Comparison of ENCODE assay signal across 15 mouse cellular contexts in the genomic region with DNA sequence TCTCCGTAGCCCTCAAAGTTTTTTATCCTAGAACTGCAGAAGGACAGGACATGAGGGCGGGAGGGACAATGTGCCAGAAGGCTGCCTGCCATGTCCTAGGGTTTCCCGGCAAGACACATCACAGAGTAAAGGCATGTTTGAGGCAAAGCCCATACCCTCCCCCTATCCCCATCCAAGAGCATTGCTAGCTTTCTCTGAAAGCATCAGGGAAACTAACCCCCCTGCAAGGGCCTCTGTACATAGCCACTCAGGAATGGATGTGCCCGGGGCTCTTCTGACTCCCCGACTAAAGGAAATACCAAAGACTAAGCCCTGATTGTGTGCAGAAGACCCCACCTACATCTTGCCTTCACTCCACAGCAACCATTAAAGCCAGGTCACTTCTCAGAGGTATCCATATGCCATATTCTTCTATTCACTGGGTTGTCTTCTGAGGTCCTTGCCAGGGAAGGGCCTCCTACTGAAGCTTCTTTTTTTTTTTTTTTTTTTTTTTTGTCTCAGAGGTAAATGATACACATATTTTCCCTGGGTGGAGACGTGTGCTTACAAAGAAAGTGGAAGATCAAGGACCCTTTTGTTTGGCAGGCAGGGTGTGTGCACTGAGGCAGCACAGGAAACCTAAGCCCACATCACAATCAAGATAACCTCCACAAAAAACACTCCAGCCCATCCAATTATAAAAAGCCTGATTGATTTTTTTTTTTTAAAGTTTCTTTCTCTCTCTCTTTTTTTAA.
DNase-seq lines count a peak whose midpoint lies in the region; ATAC-seq lines count a peak whose summit lies in the region.
"Had no signal": no experiment of that assay in that cellular context is flagged by ENCODE, and none has a peak within 500 bp of the region (broad histone marks: within the 10 kb centered on the region; RNA-seq: fewer than 3 reads in every experiment).

No protein-coding gene starts in this region.

- no peaks in the 10 kb centered on the region for H3K27me3 ChIP-seq in hindbrain, embryonic 15.5 days
- H3K27me3 ChIP-seq in hindbrain, embryonic 14.5 days (ENCODE audit: control insufficient read depth, insufficient read depth, low read length): no peaks in the 10 kb centered on the region
- H3K27me3 ChIP-seq in midbrain, embryonic 16.5 days (ENCODE audit: control insufficient read depth, insufficient read depth, low read depth, low read length): no peaks in the 10 kb centered on the region
- no peaks in the 10 kb centered on the region for H3K27me3 ChIP-seq in midbrain, embryonic 11.5 days (ENCODE audit: control insufficient read depth, insufficient read depth, low read length)
- H3K27me3 ChIP-seq: forebrain, embryonic 12.5 days; limb, embryonic 12.5 days; neural tube, embryonic 13.5 days had no signal

- no peak overlapping the region for H3K27ac ChIP-seq in hindbrain, embryonic 15.5 days (replicated peaks)
- no peak overlapping the region for H3K27ac ChIP-seq in hindbrain, embryonic 14.5 days
- H3K27ac ChIP-seq in midbrain, embryonic 16.5 days (ENCODE audit: low read length): no peak overlapping the region
- H3K27ac ChIP-seq in midbrain, embryonic 11.5 days (ENCODE audit: low read depth, low read length): no peak overlapping the region
- H3K27ac ChIP-seq: forebrain, embryonic 12.5 days; heart, embryonic 10.5 days; limb, embryonic 12.5 days; neural tube, embryonic 13.5 days had no signal

- no peaks in the 10 kb centered on the region for H3K9me3 ChIP-seq in hindbrain, embryonic 15.5 days
- H3K9me3 ChIP-seq in hindbrain, embryonic 14.5 days (ENCODE audit: control insufficient read depth, low read length): no peaks in the 10 kb centered on the region
- H3K9me3 ChIP-seq in midbrain, embryonic 16.5 days (replicated peaks; ENCODE audit: control insufficient read depth, low read length, poor library complexity, severe bottlenecking): no peaks in the 10 kb centered on the region
- no peaks in the 10 kb centered on the region for H3K9me3 ChIP-seq in midbrain, embryonic 11.5 days (ENCODE audit: control insufficient read depth, low read length)
- H3K9me3 ChIP-seq: forebrain, embryonic 12.5 days; heart, embryonic 10.5 days; limb, embryonic 12.5 days; neural tube, embryonic 13.5 days had no signal

- no peak for DNase-seq in cerebellum, adult 11 months
- no peak for DNase-seq in hindbrain, embryonic 14.5 days (ENCODE audit: low spot score)
- no peak for DNase-seq in midbrain, embryonic 11.5 days (ENCODE audit: low spot score, missing footprints)
- DNase-seq in gastrocnemius, postnatal 4 days (ENCODE audit: low spot score in 2 of 2): no peak
- DNase-seq: heart, postnatal 4 days; kidney, adult 9 months; liver, postnatal 0 days had no signal

- no peak overlapping the region for H3K4me3 ChIP-seq in hindbrain, embryonic 15.5 days
- no peak overlapping the region for H3K4me3 ChIP-seq in hindbrain, embryonic 14.5 days (replicated peaks; ENCODE audit: low read length)
- H3K4me3 ChIP-seq in midbrain, embryonic 16.5 days (ENCODE audit: low read depth, low read length): no peak overlapping the region
- H3K4me3 ChIP-seq in midbrain, embryonic 11.5 days (ENCODE audit: low read depth, low read length): no peak overlapping the region
- H3K4me3 ChIP-seq: forebrain, embryonic 12.5 days; heart, embryonic 10.5 days; limb, embryonic 12.5 days; neural tube, embryonic 13.5 days had no signal

- WGBS in hindbrain, embryonic 15.5 days: 46% methylated on average over 6 of the region's 6 CpGs
- WGBS in hindbrain, embryonic 14.5 days: 54% methylated on average over 6 of the region's 6 CpGs
- 42% methylated on average over 6 of the region's 6 CpGs for WGBS in midbrain, embryonic 16.5 days
- WGBS in midbrain, embryonic 11.5 days: 36% methylated on average over 6 of the region's 6 CpGs

- no peaks in the 10 kb centered on the region for H3K4me1 ChIP-seq in hindbrain, embryonic 15.5 days (replicated peaks)
- no peaks in the 10 kb centered on the region; the same call in 1 of the 2 replicates for H3K4me1 ChIP-seq in hindbrain, embryonic 14.5 days (replicated peaks; ENCODE audit: control insufficient read depth, insufficient read depth, low read length)
- no peaks in the 10 kb centered on the region for H3K4me1 ChIP-seq in midbrain, embryonic 16.5 days (ENCODE audit: control insufficient read depth, insufficient read depth, low read length)
- H3K4me1 ChIP-seq in midbrain, embryonic 11.5 days (ENCODE audit: control insufficient read depth, insufficient read depth, low read length): no peaks in the 10 kb centered on the region
- H3K4me1 ChIP-seq: limb, embryonic 12.5 days had no signal

- ATAC-seq in cerebellum, adult (ENCODE audit: insufficient number of reproducible peaks, low FRiP score, low TSS enrichment): 0 out of 2 replicates have a peak, but pooled peaks have one; percentile 52
- ATAC-seq in hindbrain, embryonic 15.5 days (ENCODE audit: low FRiP score, low read depth): peak; percentile 72; the same call in 1 of the 2 replicates
- no peak for ATAC-seq in hindbrain, embryonic 14.5 days (ENCODE audit: low FRiP score)
- ATAC-seq in midbrain, embryonic 16.5 days: peak; percentile 54; the same call in 1 of the 2 replicates
- no peak for ATAC-seq in midbrain, embryonic 11.5 days (ENCODE audit: low FRiP score)
- ATAC-seq in neutrophil, adult 5-6 weeks (ENCODE audit: extremely low read depth, insufficient number of reproducible peaks, low FRiP score, poor library complexity, severe bottlenecking): 0 out of 2 replicates have a peak, but pooled peaks have one; percentile 19
- ATAC-seq: liver, postnatal 0 days had no signal

- no peak overlapping the region for H3K4me2 ChIP-seq in hindbrain, embryonic 15.5 days
- H3K4me2 ChIP-seq in hindbrain, embryonic 14.5 days (replicated peaks): no peak overlapping the region
- H3K4me2 ChIP-seq in midbrain, embryonic 16.5 days (ENCODE audit: low read length): no peak overlapping the region
- no peak overlapping the region for H3K4me2 ChIP-seq in midbrain, embryonic 11.5 days
- H3K4me2 ChIP-seq: forebrain, embryonic 12.5 days; limb, embryonic 12.5 days; neural tube, embryonic 13.5 days had no signal

- H3K36me3 ChIP-seq in hindbrain, embryonic 15.5 days: no peaks in the 10 kb centered on the region
- H3K36me3 ChIP-seq in hindbrain, embryonic 14.5 days (replicated peaks; ENCODE audit: control insufficient read depth, insufficient read depth): no peaks in the 10 kb centered on the region
- no peaks in the 10 kb centered on the region for H3K36me3 ChIP-seq in midbrain, embryonic 16.5 days (ENCODE audit: control insufficient read depth, insufficient read depth, low read length)
- no peaks in the 10 kb centered on the region for H3K36me3 ChIP-seq in midbrain, embryonic 11.5 days (ENCODE audit: control insufficient read depth, insufficient read depth, low read length)
- H3K36me3 ChIP-seq: forebrain, embryonic 12.5 days; heart, embryonic 10.5 days; limb, embryonic 12.5 days; neural tube, embryonic 13.5 days had no signal

- H3K9ac ChIP-seq in hindbrain, embryonic 15.5 days: no peak overlapping the region
- no peak overlapping the region for H3K9ac ChIP-seq in hindbrain, embryonic 14.5 days
- H3K9ac ChIP-seq in midbrain, embryonic 16.5 days (ENCODE audit: low read depth, low read length): no peak overlapping the region
- H3K9ac ChIP-seq in midbrain, embryonic 11.5 days (ENCODE audit: low read length): no peak overlapping the region
- H3K9ac ChIP-seq: forebrain, embryonic 12.5 days; limb, embryonic 12.5 days; liver, postnatal 0 days; neural tube, embryonic 13.5 days had no signal

Comparison
In these comparisons a context has a peak if more than half of its experiments do, and no peak if none do; other contexts are left out.
1. ATAC-seq: peak in cerebellum, adult (single experiment), hindbrain, embryonic 15.5 days (single experiment), midbrain, embryonic 16.5 days (single experiment) and neutrophil, adult 5-6 weeks (single experiment); none in hindbrain, embryonic 14.5 days (single experiment) and midbrain, embryonic 11.5 days (single experiment).